Mouse (Mus musculus) kidney, postnatal 0 days (tissue): ENCODE measurements at regions not wholly inside any gene's neighbourhood (a gene's known extent, or its start where the extent isn't known, plus 50 kb on each side); places are given as distances from the start of the nearest gene placed in this dataset.
A peak's percentile ranks its signal among the peaks of the same experiment; 100 is the strongest.

ENCODE experiments used
- ATAC-seq: fragments of 200-750 bp; cut with Nextera tagmentation; replicated peaks from 2 replicates; pipeline ENCODE4 v1.8.0; 2017; ENCODE audit warnings: low read depth, moderate number of reproducible peaks, moderate TSS enrichment, moderate library complexity; ENCODE audit not compliant: low FRiP score
- DNase-seq: peaks from one replicate; pipeline ENCODE4 v3.0.0-alpha.2; 2016; ENCODE audit warnings: low spot score
- H3K27ac ChIP-seq: fragments of 300-500 bp; sonication (generic); 2 replicates; pipeline ENCODE4 v1.5.1; 2014; ENCODE audit warnings: mild to moderate bottlenecking
- H3K27me3 ChIP-seq: fragments of 300-500 bp; sonication (generic); 2 replicates; pipeline ENCODE4 v1.6.1; 2014; ENCODE audit warnings: low read length, mixed read lengths; ENCODE audit not compliant: insufficient read depth
- H3K36me3 ChIP-seq: fragments of 300-500 bp; sonication (generic); 2 replicates; pipeline ENCODE4 v1.6.1; 2014; ENCODE audit warnings: low read length, mixed read lengths; ENCODE audit not compliant: insufficient read depth
- H3K4me1 ChIP-seq: fragments of 300-500 bp; sonication (generic); replicated peaks from 2 replicates; pipeline ENCODE4 v1.6.1; 2014; ENCODE audit warnings: antibody characterized with exemption, low read length, mixed read lengths; ENCODE audit not compliant: insufficient read depth
- H3K4me2 ChIP-seq: fragments of 300-500 bp; sonication (generic); 2 replicates; pipeline ENCODE4 v1.6.1; 2014; ENCODE audit warnings: mild to moderate bottlenecking, low read length, moderate library complexity, mixed read lengths
- H3K4me3 ChIP-seq: fragments of 300-500 bp; sonication (generic); replicated peaks from 2 replicates; pipeline ENCODE4 v1.5.1; 2014; ENCODE audit warnings: low read depth, low read length
- H3K9ac ChIP-seq: fragments of 300-500 bp; sonication (generic); 2 replicates; pipeline ENCODE4 v1.6.1; 2014; ENCODE audit warnings: low read depth, low read length
- H3K9me3 ChIP-seq: fragments of 300-500 bp; sonication (generic); replicated peaks from 2 replicates; pipeline ENCODE4 v1.6.1; 2016; ENCODE audit warnings: low read length, inconsistent platforms, mixed read lengths
- CTCF ChIP-seq: IDR thresholded peaks from 2 replicates; pipeline ENCODE4 v1.5.1; 2016; ENCODE audit warnings: antibody characterized with exemption, low read depth, mild to moderate bottlenecking, moderate library complexity
- WGBS: fragments of 180-500 bp; shearing (Covaris S2); extraction: QIAGEN DNeasy Blood & Tissue Kit; methylation state at CpG from one replicate; pipeline ENCODE4 v1.1.7; 2014; 5-methylcytosine and 5-hydroxymethylcytosine counted together

DNA sequence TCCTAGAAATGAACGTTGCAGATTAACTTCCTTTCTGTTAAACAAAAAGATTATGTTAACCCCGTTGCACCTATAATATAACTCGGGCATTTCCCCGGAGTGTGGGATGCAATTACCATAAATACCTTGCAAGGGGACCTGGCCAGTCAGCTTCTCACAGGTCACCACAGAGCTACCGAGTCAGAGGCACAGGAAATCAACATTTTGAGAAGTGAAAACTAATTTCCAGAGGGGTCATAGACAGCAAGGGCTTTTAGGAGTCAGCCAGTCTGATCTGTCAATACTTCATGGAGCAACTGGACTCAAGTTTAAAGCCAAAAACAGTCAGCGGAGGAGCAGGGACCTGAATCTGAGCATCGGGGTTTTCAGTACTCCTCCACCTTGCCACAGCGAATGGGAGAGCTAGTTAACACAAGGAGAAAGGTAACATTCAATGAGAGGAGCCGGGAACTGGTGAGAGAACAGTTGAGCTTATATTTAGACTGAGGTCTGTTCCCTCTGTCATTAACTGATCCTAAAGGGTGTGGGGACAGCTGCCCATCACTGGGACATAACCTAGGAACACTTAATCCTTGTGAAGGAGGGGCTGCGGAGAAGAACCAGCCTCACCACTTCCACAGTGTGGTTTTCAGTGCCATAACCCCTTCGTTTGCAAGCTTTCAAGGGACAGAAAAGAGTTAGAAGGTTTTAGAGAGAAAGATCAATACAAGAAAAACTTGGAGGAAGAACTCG is 105.9 kb downstream of the Nufip1 start:
- no peaks in the 10 kb centered on the region for H3K27me3 ChIP-seq
- H3K4me3 ChIP-seq, result no peak overlapping the region
- 63% methylated on average over 12 of the region's 12 CpGs for WGBS
- H3K4me1 ChIP-seq, result no peaks in the 10 kb centered on the region
- no peak overlapping the region for H3K9ac ChIP-seq
- ATAC-seq (no peak), DNase-seq (no peak)
- H3K27ac ChIP-seq, result no peak overlapping the region
- no peak overlapping the region for H3K4me2 ChIP-seq
- no peak for TF ChIP-seq CTCF
- no peaks in the 10 kb centered on the region for H3K36me3 ChIP-seq
- no peaks in the 10 kb centered on the region for H3K9me3 ChIP-seq

DNA sequence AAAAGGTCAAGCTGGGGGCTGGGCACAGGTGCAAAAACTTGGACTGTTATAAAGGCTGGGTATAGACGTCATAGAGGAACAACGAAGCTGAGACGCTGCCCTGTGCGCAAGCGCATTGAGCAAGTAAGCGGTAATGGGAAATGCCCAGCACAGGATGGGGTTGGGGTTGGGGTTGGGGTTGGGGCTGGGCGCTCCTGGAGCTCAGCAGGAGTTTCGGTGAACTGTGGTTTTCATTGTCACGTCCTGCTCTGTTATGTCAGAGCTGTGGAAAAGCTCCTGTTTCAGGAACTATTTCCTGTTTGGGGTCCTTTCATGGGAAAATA is 106.4 kb downstream of the Nufip1 start:
- no peak for TF ChIP-seq CTCF
- 75% methylated on average over 9 of the region's 9 CpGs for WGBS
- Histone ChIP-seq H3K4me3 (no peak overlapping the region), H3K36me3 (no peaks in the 10 kb centered on the region), H3K4me1 (no peaks in the 10 kb centered on the region), H3K9ac (no peak overlapping the region), H3K27ac (no peak overlapping the region), H3K4me2 (no peak overlapping the region), H3K27me3 (no peaks in the 10 kb centered on the region), H3K9me3 (no peaks in the 10 kb centered on the region)
- DNase-seq (no peak), ATAC-seq (no peak)

DNA sequence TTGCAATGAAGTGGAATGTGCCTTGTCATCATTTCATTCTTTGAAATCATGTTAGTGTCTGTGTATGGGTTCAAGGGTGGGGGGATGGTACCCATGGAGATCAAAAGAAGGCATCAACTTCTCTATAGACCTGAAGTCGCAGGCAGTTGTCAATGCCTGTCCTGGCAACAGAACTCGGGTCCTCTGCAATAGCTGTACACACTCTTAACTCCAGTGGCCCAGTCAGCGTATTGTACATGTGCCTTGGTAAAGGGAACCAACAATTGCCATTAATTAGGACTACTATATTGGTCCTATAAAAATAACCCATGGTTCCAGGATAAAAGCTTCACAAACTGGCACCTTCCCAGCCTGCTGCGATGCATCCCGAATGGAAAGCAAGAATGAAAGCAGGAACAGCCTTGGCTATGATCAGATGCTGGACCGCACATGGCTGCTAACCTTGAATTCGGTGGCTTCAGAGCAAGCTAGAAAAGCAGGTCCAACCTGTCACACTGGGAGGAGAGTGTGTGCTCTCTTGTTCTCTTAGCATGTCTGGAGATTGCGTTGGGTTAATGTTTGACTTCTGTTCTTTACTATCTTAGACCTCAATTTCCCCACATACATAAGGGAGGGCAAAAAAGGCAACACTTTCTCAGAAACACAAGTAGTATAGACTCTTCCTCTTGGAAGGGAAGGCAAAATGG is 107.0 kb downstream of the Nufip1 start:
- Histone ChIP-seq H3K27me3 (no peaks in the 10 kb centered on the region), H3K27ac (no peak overlapping the region), H3K9ac (no peak overlapping the region), H3K4me1 (no peaks in the 10 kb centered on the region), H3K4me2 (no peak overlapping the region), H3K36me3 (no peaks in the 10 kb centered on the region), H3K9me3 (no peaks in the 10 kb centered on the region), H3K4me3 (no peak overlapping the region)
- WGBS, result 82% methylated on average over 8 of the region's 8 CpGs
- ATAC-seq, result no peak
- no peak for TF ChIP-seq CTCF
- no peak for DNase-seq

DNA sequence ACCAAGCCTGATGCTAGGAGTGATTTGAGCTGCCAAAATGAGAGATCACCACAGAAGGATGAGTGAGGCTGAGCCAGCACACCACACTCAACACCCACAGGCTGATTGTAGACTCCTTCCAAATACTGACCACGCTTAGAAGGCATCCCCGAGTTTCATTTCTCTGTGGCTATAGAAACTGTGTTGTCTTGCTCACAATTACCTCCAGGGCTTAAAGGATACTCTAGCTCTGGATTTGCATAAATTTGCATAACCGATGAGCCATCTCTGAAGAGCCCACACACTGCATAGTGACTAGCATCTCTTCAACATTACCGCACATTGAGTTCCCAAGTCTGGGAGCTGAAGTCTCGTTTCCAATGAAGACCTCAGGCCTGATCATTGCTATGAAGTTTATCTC is 110.3 kb downstream of the Nufip1 start:
- TF ChIP-seq CTCF, result no peak
- Histone ChIP-seq H3K9me3 (no peaks in the 10 kb centered on the region), H3K9ac (no peak overlapping the region), H3K4me2 (no peak overlapping the region), H3K36me3 (no peaks in the 10 kb centered on the region), H3K27me3 (no peaks in the 10 kb centered on the region), H3K4me3 (no peak overlapping the region), H3K27ac (no peak overlapping the region), H3K4me1 (0 out of 2 replicates have a peak, but pooled peaks cover 3% of the 10 kb centered on the region)
- DNase-seq, result no peak
- WGBS, result 83% methylated on average over 5 of the region's 5 CpGs
- ATAC-seq, result no peak

DNA sequence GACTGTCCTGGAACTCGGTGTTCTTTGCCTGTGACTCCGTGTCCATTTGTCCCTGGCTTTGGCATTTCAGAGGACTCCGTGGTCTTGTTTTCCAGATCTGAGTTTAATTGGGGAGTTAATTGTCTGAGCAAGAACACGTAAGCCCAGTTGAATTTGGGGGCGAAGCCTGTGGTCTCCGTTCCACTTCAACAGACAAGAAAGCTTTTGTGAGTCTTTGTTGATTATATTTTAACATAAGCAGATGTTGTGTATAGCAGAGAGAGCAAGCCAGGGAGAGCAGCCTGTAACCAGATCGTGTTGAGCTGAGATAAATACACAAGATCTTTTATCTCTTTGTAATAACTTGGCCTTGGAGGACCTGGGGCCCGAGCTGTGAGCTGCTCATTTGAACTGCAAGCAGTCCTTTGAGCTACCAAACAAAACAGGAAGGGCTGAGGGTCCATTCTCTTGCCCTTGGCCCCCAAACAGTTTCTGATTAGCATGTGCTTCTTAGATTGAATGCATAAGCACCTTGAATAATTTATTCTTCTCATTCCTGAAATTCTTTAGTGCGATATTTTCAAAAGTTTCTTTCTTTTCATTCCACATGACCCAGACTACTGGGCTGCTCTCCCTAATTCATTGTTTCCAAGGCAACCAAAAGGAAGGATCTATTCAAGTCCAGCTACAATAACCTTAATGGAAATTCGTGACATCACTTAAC is 111.1 kb downstream of the Nufip1 start:
- no peak for TF ChIP-seq CTCF
- Histone ChIP-seq H3K9ac (no peak overlapping the region), H3K4me3 (no peak overlapping the region), H3K27me3 (no peaks in the 10 kb centered on the region), H3K36me3 (no peaks in the 10 kb centered on the region), H3K27ac (peak overlapping the region; percentile 5; the same call in 1 of the 2 replicates), H3K4me1 (0 out of 2 replicates have a peak, but pooled peaks cover 3% of the 10 kb centered on the region), H3K9me3 (no peaks in the 10 kb centered on the region), H3K4me2 (no peak overlapping the region)
- no peak for ATAC-seq
- WGBS, result 36% methylated on average over 10 of the region's 10 CpGs
- DNase-seq, result peak; percentile 38

DNA sequence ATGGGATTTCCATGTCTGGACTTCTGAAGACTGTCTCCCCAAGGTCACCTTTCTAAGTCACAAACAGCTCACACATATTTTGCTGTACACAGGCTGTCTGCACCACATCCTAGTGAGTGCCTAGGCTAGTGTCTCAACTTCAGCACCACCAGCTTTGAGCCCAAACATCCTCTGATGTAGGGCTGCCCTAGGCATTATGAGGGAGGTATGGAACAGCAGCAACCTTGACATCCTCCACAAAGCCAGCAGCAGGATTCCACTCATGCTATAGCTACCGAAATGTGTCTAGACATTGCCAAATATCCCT is 111.6 kb downstream of the Nufip1 start:
- H3K36me3 ChIP-seq, result no peaks in the 10 kb centered on the region
- ATAC-seq (no peak), DNase-seq (no peak)
- H3K27ac ChIP-seq, result no peak overlapping the region
- TF ChIP-seq CTCF, result no peak
- no peaks in the 10 kb centered on the region for H3K9me3 ChIP-seq
- H3K4me1 ChIP-seq, result 0 out of 2 replicates have a peak, but pooled peaks cover 3% of the 10 kb centered on the region
- H3K4me2 ChIP-seq, result no peak overlapping the region
- 92% methylated on average over 1 of the region's 1 CpGs for WGBS
- H3K9ac ChIP-seq, result no peak overlapping the region
- H3K4me3 ChIP-seq, result no peak overlapping the region
- H3K27me3 ChIP-seq, result no peaks in the 10 kb centered on the region
